Mouse (Mus musculus) hindbrain, embryonic 10.5 days (tissue): Measurements from ENCODE around the gene Slc1a1. TPM values are rescaled to one million over a fixed set of nuclear protein-coding genes. Genes with fewer than 3 reads are reported as not detected.

ENCODE experiments used
- DNase-seq: peaks from one replicate; pipeline ENCODE4 v3.0.0-alpha.2; 2017; ENCODE audit warnings: low spot score
- H3K27ac ChIP-seq: fragments of 300-500 bp; sonication (generic); 2 replicates; pipeline ENCODE4 v1.5.1; 2016; ENCODE audit warnings: mild to moderate bottlenecking, moderate library complexity
- H3K27me3 ChIP-seq: fragments of 300-500 bp; sonication (generic); 2 replicates; pipeline ENCODE4 v1.6.1; 2016; ENCODE audit warnings: mild to moderate bottlenecking; ENCODE audit not compliant: poor library complexity, insufficient read depth, severe bottlenecking
- H3K36me3 ChIP-seq: fragments of 300-500 bp; sonication (generic); 2 replicates; pipeline ENCODE4 v1.6.1; 2016; ENCODE audit warnings: mild to moderate bottlenecking, moderate library complexity
- H3K4me1 ChIP-seq: fragments of 300-500 bp; sonication (generic); replicated peaks from 2 replicates; pipeline ENCODE4 v1.6.1; 2016; ENCODE audit warnings: mild to moderate bottlenecking
- H3K4me3 ChIP-seq: fragments of 300-500 bp; sonication (generic); 2 replicates; pipeline ENCODE4 v1.5.1; 2016; ENCODE audit warnings: mild to moderate bottlenecking, moderate library complexity
- H3K9me3 ChIP-seq: fragments of 300-500 bp; sonication (generic); 2 replicates; pipeline ENCODE4 v1.6.1; 2016; ENCODE audit warnings: mild to moderate bottlenecking, moderate library complexity
- WGBS: fragments of 180-500 bp; shearing (Covaris S2); methylation state at CpG from one replicate; pipeline ENCODE4 v1.1.7; 2016; 5-methylcytosine and 5-hydroxymethylcytosine counted together
- polyA plus RNA-seq: library from polyadenylated mRNA; unstranded; fragments of >200 nt; fragmentation: Nextera tagmentation; extraction: Ambion mirVana; gene quantifications from 2 replicates; pipeline ENCODE4 v1.2.1, GENCODE M21; 2016

Gene Slc1a1
- polyA plus RNA-seq, 1 experiment from 2014 or later, result 1.2 TPM

DNA sequence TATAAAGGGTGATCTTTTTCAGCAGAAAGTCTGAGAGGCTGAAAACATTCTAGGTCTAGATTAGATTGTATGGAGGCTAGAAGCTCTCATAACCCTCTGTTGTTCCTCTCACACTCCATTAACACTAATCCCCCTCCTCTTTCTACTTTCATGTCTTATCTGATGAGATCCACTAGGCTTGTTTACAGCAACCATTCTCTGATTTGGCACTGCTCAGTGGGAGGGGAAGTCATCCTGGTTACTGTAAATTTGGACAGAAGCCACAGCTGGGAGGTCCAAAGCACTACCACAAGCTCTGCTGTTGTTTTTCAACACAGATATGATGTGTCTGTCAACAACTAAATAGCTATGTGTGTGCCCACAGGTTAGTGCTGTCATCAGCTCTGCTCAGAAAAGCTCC is 3.5 kb upstream of the Slc1a1 start:
- no peaks in the 10 kb centered on the region for H3K9me3 ChIP-seq
- no peak overlapping the region for H3K4me3 ChIP-seq

DNA sequence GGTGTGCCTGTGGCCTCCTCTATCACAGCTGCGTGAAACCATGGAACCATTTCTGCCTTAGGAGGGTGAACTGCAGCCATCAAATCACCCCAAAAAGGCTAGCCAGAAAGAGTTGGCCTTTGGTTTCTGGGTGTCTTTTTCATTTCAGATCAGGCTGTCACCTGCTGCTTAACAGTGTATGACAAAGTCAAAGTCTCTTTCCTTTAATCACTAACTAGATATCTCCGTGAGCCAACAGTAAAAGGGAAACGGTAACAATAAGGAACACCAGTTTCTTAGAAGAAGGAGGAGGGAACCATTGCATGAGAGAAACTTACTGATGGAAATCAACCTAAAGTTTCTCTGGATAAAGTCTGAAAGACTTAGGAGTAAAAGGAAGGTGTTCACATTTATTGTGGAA is 2.2 kb upstream of the Slc1a1 start:
- H3K27me3 ChIP-seq, result peaks cover 45% of the 10 kb centered on the region
- peaks cover 18% of the 10 kb centered on the region for H3K4me1 ChIP-seq
- DNase-seq, result no peak
- H3K9me3 ChIP-seq, result no peaks in the 10 kb centered on the region
- no peak overlapping the region for H3K27ac ChIP-seq
- H3K36me3 ChIP-seq, result no peaks in the 10 kb centered on the region
- 94% methylated on average over 3 of the region's 3 CpGs for WGBS
- H3K4me3 ChIP-seq, result no peak overlapping the region

More for the DNA sequence above, 3.5 kb upstream of the Slc1a1 start:
- Histone ChIP-seq H3K4me1 (peaks cover 20% of the 10 kb centered on the region), H3K27me3 (peaks cover 37% of the 10 kb centered on the region), H3K36me3 (no peaks in the 10 kb centered on the region), H3K27ac (no peak overlapping the region)
- no peak for DNase-seq

GRCm38 (mm10) chr19:28834388-28834787 is 461 bp upstream of the Slc1a1 start:
- 11% methylated on average over 10 of the region's 10 CpGs for WGBS
- Histone ChIP-seq H3K27me3 (peaks cover 45% of the 10 kb centered on the region), H3K27ac (no peak overlapping the region), H3K9me3 (no peaks in the 10 kb centered on the region), H3K4me3 (peak overlapping the region; percentile 72), H3K36me3 (no peaks in the 10 kb centered on the region), H3K4me1 (peaks cover 12% of the 10 kb centered on the region; the same call in 1 of the 2 replicates)
- peak; percentile 15 for DNase-seq

GRCm38 (mm10) chr19:28835500-28835864 is 633 bp downstream of the Slc1a1 start:
- no peak for DNase-seq
- H3K4me3 ChIP-seq, result peak overlapping the region; percentile 72
- H3K4me1 ChIP-seq, result peaks cover 12% of the 10 kb centered on the region; the same call in 1 of the 2 replicates
- peaks cover 45% of the 10 kb centered on the region for H3K27me3 ChIP-seq
- H3K9me3 ChIP-seq, result no peaks in the 10 kb centered on the region
- 10% methylated on average over 9 of the region's 9 CpGs for WGBS
- H3K27ac ChIP-seq, result no peak overlapping the region
- no peaks in the 10 kb centered on the region for H3K36me3 ChIP-seq

- H3K9me3 ChIP-seq, result no peaks in the 10 kb centered on the region
- no peak overlapping the region for H3K4me3 ChIP-seq
- H3K27ac ChIP-seq, result no peak overlapping the region
- WGBS, result 61% methylated on average over 3 of the region's 3 CpGs
- peaks cover 12% of the 10 kb centered on the region; the same call in 1 of the 2 replicates for H3K4me1 ChIP-seq
- H3K27me3 ChIP-seq, result peaks cover 45% of the 10 kb centered on the region
- DNase-seq, result no peak
- no peaks in the 10 kb centered on the region for H3K36me3 ChIP-seq
Measured at GRCm38 (mm10) chr19:28836116-28836515, 1.3 kb downstream of the Slc1a1 start.

- 74% methylated on average over 11 of the region's 11 CpGs for WGBS
- Histone ChIP-seq H3K36me3 (no peaks in the 10 kb centered on the region), H3K27ac (no peak overlapping the region), H3K9me3 (no peaks in the 10 kb centered on the region), H3K27me3 (peaks cover 45% of the 10 kb centered on the region), H3K4me3 (no peak overlapping the region), H3K4me1 (peaks cover 12% of the 10 kb centered on the region; the same call in 1 of the 2 replicates)
- DNase-seq, result no peak
Measured at GRCm38 (mm10) chr19:28836651-28837410, 2.0 kb downstream of the Slc1a1 start.

- DNase-seq, result no peak
- H3K9me3 ChIP-seq, result no peaks in the 10 kb centered on the region
- H3K36me3 ChIP-seq, result no peaks in the 10 kb centered on the region
- H3K27ac ChIP-seq, result no peak overlapping the region
- H3K4me3 ChIP-seq, result no peak overlapping the region
- peaks cover 33% of the 10 kb centered on the region for H3K27me3 ChIP-seq
- WGBS, result 72% methylated on average over 2 of the region's 2 CpGs
- H3K4me1 ChIP-seq, result peaks cover 12% of the 10 kb centered on the region; the same call in 1 of the 2 replicates
Measured at GRCm38 (mm10) chr19:28838796-28839195, 3.9 kb downstream of the Slc1a1 start.

DNA sequence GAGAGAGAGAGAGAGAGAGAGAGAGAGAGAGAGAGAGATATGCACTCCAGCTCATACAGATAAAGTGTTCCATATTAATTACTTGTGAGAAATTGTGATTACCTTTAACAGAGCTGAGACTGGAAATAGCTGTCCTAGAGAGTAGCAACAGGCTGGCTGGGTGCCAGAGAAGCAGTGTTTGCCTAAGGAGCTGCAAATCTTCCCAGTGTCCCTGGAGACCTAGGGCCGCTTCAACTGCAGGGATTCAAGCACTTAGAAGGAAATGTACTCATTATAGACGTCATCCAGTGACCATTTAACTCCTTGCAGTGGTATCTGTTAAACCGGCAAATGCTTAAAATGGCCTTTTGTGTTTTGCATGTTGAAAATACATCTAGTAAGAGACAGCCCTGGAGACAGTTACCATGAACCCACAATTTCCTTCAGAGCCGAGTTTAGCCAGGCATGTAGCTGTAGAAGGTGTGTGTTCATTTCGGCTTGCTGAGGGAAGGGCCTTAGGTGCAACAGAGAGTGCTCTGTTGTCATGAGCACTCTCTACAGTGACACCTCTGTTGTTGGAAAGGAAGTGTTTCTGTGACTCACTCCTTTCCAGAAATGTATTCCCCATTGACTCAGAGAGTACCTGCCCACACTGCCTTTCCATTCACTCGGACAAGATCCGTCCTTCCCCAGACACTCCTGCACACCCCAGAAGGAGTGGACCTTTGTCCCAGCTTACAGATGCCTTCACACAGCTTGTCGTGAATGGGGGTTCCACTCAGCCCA is 10.3 kb downstream of the Slc1a1 start:
- Histone ChIP-seq H3K4me3 (no peak overlapping the region), H3K9me3 (no peaks in the 10 kb centered on the region), H3K36me3 (no peaks in the 10 kb centered on the region), H3K4me1 (no peaks in the 10 kb centered on the region), H3K27ac (no peak overlapping the region), H3K27me3 (no peaks in the 10 kb centered on the region)
- no peak for DNase-seq
- WGBS, result 76% methylated on average over 8 of the region's 8 CpGs

GRCm38 (mm10) chr19:28850510-28850909 is 15.7 kb downstream of the Slc1a1 start:
- WGBS, result 93% methylated on average over 3 of the region's 3 CpGs
- Histone ChIP-seq H3K4me3 (no peak overlapping the region), H3K4me1 (no peaks in the 10 kb centered on the region), H3K27me3 (no peaks in the 10 kb centered on the region), H3K9me3 (no peaks in the 10 kb centered on the region), H3K27ac (no peak overlapping the region), H3K36me3 (no peaks in the 10 kb centered on the region)
- no peak for DNase-seq

DNA sequence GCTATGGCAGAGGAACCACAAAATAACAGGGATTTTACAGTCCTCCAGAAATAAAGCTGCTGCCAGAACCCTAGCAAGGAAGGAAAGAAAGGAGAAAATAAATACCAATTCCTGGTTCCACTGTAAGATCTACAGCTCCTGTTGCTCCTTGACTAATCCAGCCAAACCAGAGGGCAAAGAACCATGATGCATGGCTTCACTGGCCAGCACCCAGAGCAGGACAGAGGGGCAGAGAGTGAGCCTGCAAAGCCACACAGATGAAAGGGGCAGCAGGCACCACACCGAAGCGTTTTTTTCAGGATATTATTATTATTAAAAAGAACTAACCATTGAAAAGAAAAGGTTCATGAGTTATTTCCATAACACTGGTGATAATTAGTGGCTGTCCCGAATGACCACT is 17.2 kb downstream of the Slc1a1 start:
- no peak for DNase-seq
- no peaks in the 10 kb centered on the region for H3K36me3 ChIP-seq
- 88% methylated on average over 3 of the region's 3 CpGs for WGBS
- no peak overlapping the region for H3K4me3 ChIP-seq
- H3K27me3 ChIP-seq, result no peaks in the 10 kb centered on the region
- H3K4me1 ChIP-seq, result no peaks in the 10 kb centered on the region
- no peak overlapping the region for H3K27ac ChIP-seq
- H3K9me3 ChIP-seq, result no peaks in the 10 kb centered on the region

DNA sequence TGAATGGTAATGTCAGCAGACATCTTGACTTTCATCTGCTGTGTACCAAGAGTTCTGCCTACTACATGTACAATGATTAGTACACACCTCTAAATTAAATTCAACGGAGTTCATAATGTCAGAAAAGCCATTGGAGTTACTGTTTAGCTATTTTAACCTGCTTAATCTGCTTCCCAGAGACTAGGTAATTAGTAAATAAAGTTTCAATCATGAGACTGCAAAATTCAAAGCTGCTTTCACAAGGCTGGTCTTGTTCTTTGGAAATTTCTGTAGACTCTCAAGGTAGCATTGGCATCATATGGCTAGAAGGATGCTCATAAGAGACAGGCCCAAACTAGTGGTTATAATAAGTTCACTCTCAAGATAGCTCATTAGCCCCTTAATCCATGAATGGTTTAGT is 20.0 kb downstream of the Slc1a1 start:
- DNase-seq, result no peak
- Histone ChIP-seq H3K9me3 (no peaks in the 10 kb centered on the region), H3K27me3 (no peaks in the 10 kb centered on the region), H3K36me3 (no peaks in the 10 kb centered on the region), H3K4me1 (no peaks in the 10 kb centered on the region), H3K27ac (no peak overlapping the region), H3K4me3 (no peak overlapping the region)
- 81% methylated on average over 1 of the region's 1 CpGs for WGBS

DNA sequence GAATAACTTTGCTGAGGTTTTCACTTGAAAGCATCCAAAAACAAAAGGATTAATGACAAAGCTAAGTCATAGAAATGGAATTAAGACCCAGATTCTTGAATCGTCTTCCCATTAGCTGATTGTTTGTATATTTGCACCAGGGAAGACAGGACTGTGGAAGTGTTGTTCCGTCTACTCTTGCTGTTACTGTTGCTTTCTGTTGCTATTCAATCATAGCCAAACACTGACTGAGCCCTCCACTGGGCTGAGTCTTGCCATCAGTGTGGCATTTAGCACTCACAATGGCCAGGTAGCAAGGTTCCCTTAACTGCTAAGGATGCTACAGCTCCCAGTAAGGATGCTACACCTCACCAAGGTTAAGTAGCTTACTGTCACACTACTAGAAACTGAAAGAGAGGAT is 25.4 kb downstream of the Slc1a1 start:
- no peak for DNase-seq
- Histone ChIP-seq H3K4me1 (no peaks in the 10 kb centered on the region), H3K9me3 (no peaks in the 10 kb centered on the region), H3K27me3 (no peaks in the 10 kb centered on the region), H3K36me3 (no peaks in the 10 kb centered on the region), H3K4me3 (no peak overlapping the region), H3K27ac (no peak overlapping the region)
- 86% methylated on average over 2 of the region's 2 CpGs for WGBS

GRCm38 (mm10) chr19:28863626-28864025 is 28.8 kb downstream of the Slc1a1 start:
- no peak overlapping the region for H3K27ac ChIP-seq
- H3K4me3 ChIP-seq, result no peak overlapping the region
- no peaks in the 10 kb centered on the region for H3K9me3 ChIP-seq
- WGBS, result 90% methylated on average over 10 of the region's 10 CpGs
- no peaks in the 10 kb centered on the region for H3K36me3 ChIP-seq
- H3K4me1 ChIP-seq, result no peaks in the 10 kb centered on the region
- H3K27me3 ChIP-seq, result no peaks in the 10 kb centered on the region
- DNase-seq, result no peak
